Mouse (Mus musculus) gastrocnemius, adult 8-10 months (tissue): ENCODE results near the gene Pde4dip. TPM values are rescaled to one million over a fixed set of nuclear protein-coding genes. Genes with fewer than 3 reads are reported as not detected.
A peak's percentile ranks its signal among the peaks of the same experiment; 100 is the strongest.

ENCODE experiments used
- DNase-seq, 2 experiments: peaks; one replicate each; pipeline ENCODE4 v3.0.0; 2022; ENCODE audit warnings: low spot score in 2 of 2
- total RNA-seq, 4 experiments: library from RNA; stranded (reverse); gene quantifications; 2 replicates each; pipeline ENCODE4 v1.2.4; 2022

Gene Pde4dip
- total RNA-seq, 4 experiments from 2014 or later: 3,083 to 3,979 (median 3,594) TPM

DNA sequence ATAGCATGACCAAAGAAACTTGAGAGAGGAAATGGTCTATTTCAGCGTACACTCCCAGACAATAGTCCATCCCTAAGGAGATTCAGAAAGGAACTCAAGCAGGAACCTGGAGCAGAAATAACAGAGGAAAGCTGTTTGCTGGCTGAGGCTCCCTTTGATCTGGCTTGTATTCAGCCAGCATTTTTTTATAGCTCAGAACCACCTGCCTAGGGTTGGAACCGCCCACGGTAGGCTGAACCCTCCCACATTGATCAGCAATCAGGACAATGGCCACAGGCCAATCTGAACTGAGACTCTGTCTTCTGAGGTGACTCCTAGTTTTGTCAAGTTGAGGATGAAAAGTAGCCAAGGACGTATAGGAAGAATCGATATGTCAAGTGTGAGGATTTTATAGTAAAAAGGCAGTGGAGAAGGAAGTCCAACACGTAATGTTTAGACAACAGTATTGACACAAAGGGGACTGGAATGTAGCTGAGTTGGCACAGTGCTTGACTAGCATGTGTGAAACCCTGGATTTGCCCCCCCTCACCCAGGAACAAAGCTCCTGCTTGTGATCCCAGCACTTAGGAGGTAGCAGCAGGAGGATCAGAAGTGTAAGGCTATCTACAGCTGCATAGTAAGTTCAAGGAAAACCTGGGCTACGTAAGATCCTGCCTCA, 44.2 kb downstream of the Pde4dip start:
- no peak for DNase-seq

DNA sequence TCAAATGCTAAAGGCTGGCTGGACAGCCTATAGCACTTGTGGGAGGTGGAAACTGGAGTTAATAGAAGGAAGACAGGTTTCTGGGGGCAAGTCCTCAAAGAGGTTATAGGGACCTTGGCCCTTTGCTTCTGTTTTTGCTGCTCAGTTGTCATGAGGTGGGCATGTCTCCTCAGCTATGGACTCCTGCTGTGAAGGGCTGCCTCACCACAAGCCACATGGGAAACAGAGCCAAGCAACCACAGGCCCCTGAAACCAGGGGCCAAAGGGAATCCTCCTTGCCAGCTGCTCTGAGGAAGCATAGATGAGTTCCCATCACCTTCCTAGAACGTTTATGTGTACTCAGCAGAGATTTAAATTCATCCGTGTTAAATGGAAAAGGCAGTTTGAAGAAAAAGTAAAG, 45.9 kb downstream of the Pde4dip start:
- no peak for DNase-seq

DNA sequence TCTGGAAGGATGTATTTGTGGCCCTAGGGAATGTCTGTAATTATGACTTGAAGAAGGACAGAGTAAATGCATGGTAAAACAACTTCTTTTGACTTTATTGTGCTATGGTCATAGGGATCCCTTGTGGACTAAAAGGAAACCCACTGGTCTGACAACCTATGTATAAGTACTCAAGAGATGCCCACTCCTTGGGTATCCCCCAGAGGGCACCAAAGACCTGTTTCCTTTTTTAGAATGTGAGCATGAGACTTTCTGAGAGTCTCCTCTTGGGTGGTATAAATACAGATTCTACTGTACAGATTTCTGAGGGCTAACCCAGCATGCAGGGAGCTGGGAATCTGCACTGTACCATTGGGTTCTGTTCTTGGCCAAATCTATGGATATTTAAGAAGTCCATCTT, 48.1 kb downstream of the Pde4dip start:
- no peak for DNase-seq

DNA sequence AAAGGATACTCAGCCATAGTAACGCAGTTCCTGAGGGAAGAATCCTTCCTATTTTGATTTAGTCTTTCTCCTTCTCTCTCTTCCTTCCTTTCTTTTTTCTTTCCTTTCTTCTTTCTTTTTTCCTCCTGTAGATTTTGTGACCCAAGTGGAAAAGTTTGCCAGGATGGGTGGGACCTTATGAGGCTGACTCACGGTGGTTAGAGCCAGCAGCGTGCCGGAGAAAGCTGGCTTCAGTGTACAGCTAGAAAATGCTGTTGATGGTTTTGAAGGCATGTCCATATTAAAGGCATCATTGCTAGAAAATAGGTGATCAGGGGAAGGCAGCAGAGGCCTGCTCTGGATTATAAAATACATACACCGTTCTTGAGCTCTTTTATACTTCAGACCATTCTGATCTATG, 52.6 kb downstream of the Pde4dip start:
- DNase-seq: no peak

DNA sequence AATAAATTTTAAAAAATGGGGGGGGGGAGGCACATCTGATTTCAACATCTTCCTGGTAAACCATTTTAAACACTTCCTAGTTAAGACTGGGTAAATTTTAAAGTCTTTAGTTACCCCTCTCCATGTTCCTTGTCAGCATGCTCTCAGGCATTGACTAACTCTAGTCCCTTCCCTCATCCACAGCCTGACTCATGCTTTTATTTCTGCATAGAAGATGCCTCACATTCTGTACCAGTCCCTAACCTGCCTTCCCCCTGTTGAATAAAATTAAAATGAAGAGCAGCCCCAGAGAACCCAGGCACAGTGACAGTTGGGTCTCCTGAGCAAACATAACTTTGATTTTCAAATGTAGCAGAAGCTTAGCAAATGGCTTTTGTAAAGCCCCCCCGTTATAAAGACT, 53.9 kb downstream of the Pde4dip start:
- no peak for DNase-seq

DNA sequence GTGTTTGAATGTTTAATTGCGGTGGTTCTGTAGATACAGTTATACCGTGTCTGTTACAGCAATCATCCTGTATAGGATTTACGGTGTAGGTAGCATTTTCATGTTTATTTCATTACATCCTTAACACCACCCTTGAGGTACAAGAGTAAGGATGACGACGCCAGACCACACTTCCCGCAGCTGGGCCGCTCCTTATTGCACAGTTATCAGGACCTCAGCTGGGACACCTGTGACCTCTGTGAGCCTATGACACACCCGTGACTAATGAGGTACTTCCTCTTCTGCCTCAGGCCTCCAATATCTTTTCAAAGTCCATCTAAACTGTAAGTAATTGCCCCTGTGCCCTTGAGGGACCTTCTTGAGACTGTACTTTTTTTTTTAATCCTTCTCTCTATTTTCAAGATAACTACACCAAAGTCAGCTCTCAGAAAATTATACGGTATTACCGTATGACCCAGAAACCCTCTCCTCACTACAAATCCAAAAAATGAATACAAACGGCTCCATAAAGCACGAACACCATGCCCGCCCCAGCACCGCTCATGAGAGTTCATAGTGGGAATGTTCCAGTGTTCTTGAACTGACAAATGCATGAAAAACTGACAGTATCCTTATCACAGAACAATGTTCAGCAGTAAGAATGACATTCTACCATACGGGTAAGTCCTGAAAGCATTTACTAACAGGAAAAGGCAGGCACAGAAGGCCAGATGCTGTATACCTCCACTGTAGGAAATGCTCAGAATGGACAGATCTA, 56.8 kb downstream of the Pde4dip start:
- DNase-seq: no peak

DNA sequence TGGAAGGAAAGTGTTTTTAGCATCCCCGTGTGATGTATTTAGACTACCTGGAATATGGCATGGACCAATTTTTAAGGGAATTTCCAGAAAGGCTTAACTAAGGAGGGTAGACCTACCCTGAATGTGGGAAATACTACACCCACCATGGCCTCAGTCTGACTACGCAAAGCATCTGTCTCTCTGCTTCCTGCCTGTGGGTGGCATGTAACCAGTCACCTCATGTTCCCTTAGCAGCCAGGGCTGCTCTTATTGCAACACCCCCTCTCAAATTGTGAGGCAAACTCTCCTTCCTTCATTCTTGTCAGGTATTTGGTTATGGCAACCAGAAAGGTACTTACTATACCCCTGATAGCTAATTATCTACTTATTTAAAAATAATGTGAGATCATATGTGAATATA, 57.9 kb downstream of the Pde4dip start:
- DNase-seq: no peak

DNA sequence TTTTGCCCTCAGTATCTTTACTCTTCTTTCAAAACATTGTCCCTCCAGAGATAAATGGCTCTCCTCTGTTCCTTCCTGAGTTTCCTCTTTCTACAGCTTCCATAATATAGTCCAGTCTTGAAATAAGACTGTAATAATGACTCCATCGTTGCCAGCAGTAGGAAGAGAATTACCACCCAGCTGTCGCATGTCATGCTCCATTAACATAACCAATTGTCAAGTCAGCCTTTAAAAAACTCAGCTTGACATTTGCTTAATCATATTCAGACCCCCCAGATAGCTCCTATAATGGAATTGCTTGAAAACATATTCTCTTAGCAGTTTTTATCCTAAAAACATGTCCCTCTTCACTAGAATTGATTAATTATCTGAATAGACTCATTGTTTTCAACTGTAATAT, 58.4 kb downstream of the Pde4dip start:
- no peak for DNase-seq

DNA sequence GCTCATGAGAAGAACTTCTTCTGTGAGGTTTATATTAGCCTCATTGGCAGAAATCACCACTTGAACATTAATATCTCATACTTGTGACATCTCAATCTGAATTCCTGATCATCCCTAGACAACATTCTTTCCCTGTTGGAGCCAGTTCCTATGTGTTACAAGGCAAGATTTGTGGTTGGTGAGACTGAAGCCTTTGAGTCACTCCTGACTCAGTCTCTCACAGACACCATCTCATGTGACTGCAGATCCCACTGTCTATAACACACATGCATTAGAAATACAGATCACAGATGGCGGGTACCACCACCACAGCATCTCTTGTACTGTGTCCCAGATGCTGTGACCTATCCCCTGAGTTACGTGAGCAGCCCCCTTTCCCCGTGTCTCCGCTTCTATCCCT, 60.2 kb downstream of the Pde4dip start:
- no peak for DNase-seq

DNA sequence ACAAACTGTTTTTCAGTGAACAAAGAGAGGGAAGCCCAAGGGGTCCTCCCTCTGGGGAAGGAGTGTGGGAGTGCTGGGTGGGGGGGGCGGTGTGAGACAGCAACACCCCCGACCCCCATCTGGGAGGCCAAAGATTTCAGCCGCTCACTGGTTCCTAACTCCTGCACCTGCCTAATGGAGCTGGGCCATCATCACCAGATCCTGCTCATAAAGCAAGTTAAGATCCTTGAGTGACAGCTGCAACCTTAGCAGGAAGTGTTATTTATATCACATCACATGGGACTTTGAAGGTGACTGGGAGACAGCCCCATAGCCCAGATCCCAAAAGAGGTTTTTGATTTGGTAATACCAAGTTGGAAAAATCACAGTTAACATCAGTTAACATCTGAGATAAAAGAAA, 63.3 kb downstream of the Pde4dip start:
- DNase-seq: peak; percentile 38 to 56

DNA sequence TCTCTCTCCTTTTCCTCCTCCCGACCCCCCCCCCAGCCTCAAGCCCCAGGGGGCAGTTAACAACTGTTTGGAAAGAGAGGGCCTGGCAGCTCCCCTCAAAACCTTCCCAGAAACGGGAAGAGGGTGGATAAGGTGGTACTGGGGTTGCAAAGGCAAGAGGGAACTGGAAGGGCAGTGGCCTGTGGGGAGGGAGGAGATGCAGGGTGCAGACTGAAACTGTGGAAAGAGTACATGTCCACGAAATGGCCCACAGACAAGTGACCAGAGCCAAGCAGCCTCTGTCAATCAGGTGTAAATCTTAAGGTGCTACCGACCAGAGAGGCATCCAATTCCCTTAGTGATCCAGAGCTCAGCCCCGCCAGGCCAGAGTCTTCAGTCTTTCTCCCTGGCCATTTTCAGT, 63.8 kb downstream of the Pde4dip start:
- DNase-seq: peak; percentile 57 to 59

DNA sequence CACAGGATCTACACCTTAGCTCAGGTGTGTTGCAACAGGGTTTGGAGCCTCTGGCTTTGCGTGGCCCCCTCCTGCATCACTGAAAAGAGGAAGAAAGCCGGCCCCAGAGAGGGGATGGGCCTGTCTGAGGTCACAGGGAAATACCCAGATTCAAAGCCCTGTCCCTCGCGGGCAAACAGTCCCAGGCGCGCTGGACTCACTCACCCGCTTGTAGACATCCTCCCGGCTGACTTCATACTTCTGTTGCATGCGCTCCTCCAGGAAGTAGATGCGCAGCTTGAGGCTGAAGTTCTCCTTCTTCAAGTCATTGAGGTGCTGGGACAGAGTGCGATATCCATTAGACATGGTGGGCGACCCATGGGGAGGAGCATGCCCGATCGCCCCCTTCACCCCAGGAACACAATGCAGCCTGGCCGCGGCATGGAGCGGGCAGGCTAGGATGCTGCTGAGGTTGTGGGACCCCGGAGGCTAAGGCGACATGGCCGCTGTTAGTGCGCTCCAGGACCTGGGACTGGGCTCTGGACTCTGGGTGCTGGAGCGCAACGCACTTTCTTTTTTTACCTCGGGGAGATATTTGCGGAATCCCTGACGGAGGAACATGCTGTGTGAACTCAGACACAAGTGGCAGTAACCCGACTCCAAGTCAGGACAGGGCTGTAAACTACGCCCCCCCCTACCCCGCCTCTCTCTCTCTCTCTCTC, 64.3 kb downstream of the Pde4dip start:
- DNase-seq: peak; percentile 61 to 76

DNA sequence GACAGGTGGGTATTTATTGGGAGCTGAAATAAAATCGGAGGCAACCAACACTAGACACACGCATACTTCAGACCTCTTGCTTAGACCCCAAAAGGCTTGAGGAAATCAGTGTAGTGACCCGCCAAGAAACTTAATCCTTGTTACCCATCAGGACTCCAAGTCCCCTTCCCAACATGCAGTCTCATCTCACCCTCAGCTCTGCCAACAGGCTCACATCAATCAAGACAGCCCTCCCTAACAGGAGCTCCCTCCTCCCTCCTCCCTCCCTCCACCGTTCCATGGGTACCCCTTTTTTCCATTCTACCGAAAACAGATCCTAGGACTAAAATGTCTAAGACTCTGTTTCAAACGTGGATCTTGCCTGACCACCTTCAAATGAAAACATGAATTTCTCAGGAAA, 65.1 kb downstream of the Pde4dip start:
- DNase-seq: peak; percentile 50 to 57

DNA sequence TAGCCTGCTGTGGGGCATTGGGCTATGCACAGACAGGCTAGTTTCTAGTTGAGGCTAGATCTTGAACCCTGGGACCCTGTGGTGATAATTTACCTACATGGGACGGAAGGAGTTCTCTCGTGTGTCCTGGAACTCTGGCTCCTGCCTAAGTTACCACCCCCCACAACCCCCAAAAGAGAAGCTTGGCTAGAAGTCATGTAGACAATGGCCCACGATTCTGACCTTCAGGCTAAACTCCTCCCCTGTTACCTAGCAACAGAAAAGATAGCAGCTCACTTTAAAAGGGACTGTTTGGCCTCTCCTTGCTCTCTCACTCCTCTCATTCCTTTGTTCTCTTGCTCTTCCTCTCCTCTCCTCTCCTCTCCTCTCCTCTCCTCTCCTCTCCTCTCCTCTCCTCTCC, 69.5 kb downstream of the Pde4dip start:
- no peak for DNase-seq

DNA sequence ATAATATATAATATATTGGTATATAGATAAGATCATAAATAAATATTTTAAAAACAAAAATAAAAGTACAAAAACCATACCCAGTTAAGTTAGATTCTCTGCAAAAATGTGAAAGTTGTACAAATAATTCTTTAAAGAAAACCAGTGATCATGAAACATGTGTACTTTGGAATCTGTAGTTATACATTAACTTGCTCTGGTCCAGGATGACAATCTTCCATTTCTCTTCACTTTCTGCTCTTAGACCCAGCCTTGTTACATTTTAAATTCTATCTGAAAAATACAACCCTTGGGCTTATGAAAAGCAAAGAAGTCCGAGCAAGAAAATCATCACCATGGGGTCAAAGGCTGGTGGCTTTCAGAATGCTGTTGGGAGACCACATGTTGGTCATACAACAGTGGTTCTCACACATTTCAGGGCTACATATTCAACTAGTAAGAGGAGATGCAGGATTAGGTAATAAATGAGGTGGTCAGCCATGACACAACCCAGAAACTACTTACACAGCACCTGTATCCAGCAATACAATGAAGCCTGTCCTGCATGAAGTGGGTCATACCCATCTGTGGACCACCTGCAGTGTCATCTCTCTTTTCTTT, 70.0 kb downstream of the Pde4dip start:
- no peak for DNase-seq

DNA sequence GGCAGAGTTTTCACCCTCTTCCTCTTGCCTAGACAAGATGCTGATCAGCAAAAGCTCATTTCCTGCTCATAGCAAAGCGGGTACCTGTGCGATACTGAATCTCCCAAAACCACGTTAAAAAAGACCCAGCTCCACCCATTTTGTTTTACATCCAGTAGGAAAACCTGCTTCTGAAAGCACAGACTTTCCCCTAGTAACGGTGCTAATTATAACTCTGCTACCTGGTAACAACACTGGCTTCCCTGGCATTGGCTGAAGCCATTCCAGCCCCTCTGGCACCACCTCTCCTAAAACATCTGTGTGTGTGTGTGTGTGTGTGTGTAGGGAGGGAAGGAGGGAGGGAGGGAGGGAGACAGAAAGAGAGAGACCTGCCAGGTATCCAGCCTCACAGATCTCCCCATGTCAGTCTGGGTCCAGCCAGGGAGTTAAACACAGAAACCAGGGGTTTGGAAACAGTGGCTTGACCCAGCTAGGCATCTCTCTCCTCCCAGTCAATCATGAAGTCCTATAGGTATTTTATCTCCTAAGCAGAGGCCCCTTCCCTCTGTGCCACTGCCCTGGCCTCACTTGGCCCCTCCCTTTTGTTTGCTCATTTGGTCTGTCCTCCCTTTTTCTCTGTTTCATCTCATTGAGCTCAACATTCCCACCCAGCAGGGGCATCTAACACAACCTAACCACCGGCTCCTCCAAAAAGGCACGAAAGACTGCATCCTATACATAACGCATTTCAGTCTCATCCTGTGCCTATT, 76.7 kb downstream of the Pde4dip start:
- peak in 1 of 2 experiments; percentile 46 for DNase-seq

DNA sequence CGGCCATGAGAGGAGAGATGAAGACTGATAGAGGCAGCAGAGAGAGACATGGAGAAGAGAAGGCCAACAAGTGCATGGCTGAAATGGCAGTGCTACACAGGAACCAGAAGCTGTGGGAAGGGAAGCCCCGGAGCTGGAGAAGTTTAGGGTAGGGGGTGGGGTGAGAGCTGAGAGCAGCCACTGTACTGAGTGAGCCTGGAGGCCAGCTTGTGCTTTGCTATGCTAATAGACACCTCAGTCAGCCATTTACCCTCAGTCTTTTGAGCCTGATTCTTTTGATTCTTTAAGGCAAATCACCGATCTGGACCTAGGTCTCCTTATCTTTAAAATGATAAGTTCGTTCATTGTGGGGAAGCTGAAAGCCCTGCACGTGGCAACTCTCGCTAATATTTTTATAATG, 77.3 kb downstream of the Pde4dip start:
- no peak for DNase-seq

DNA sequence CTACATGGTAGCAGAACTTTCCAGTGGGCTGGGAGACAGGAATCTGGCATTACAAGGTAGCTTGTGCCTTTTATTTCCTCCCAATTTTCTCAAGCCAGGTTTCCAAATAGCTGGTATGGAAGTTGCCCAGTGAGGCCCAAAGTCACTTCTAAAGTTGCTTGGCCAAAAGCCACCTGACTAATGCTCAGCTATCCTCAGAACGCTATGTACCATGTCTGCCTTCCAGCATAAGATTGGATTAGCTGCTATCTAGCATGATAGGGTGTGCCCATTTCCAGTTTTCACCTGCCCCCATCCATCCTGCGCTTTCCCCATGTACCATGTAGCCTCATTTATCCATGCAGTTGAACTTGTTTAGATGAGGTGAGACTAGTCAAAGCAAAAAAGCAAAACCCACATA, 78.2 kb downstream of the Pde4dip start:
- peak; percentile 55 to 56 for DNase-seq

DNA sequence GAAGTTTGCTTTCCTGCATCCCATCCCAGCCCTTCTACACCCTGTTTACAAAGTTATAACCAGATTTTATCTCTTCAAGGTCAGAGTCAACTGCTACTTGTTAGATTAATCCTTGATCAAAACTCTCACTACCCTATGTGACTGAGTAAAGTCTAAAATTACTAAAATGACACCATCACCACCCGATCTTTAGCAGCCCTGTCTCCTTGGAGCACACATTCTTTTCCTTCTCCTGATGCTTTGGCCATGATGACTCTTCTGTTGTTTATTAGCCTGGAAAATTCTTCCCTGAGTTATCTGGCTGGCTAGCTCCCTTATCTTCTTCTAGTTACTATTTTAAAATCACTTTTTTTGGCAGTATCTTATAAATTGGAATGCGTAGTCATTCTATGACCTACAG, 82.9 kb downstream of the Pde4dip start:
- no peak for DNase-seq

DNA sequence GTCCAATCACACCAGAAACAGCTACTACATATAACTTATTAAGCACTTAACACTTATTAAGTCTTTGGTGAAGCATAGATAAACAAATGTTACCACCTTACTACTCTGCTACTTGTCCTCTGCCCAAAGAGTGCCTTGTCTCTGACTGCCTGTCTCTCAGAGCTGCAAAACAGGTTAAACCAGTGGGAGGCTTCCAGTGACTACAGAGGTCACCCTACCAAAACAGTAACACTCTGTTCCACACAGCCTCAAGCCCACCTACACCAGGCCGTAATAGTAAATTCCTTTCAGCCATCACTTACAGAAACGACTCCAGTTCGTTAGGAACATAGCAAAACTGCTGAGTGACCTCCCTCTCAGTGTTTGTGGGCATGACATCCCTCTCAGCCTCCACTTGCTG, 84.8 kb downstream of the Pde4dip start:
- no peak for DNase-seq

DNA sequence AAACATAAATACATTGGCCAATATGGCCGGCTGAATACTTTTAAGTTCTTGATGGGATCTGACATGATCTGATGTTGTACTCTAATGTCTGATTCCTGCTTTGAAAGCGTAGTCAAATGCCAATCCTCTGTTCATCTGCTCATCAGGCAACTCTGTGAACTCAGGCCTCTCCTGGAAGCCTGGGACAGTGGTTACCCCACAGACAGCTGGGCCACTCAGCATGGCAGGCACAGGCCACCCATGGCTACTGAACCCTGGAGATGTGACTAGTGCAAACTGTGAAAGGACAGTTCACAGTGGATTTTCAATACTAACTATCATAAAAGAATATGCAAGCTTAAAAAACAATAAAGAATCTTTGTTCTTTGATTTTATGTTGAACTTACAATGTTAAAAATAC, 85.6 kb downstream of the Pde4dip start:
- DNase-seq: no peak
